Mouse (Mus musculus) megakaryocyte, adult 5-6 weeks (primary cell): ENCODE measurements around the gene Ascc2. TPM values are rescaled to one million over a fixed set of nuclear protein-coding genes. Genes with fewer than 3 reads are reported as not detected.
"Not testable (repeated sequence)": the region's sequence is repeated elsewhere in the genome, so short reads cannot be mapped to it uniquely, and the experiment has no call there.

Experiments
- ATAC-seq: 2 replicates; pipeline ENCODE4 v1.8.0; 2016; ENCODE audit warnings: mild to moderate bottlenecking, inconsistent platforms; ENCODE audit not compliant: poor library complexity, severe bottlenecking
- total RNA-seq, 2 experiments: library from RNA; stranded (forward) in 1 of 2; stranded (reverse) in 1 of 2; fragments of 153-499, 151-499 nt in 1 of 2; fragments of 221-1000, 200-1000 nt in 1 of 2; gene quantifications; 2 replicates each; pipeline versions ENCODE4 v1.2.3 to v1.2.4; 2015 to 2017

The Ascc2 gene
- total RNA-seq, 2 experiments from 2014 or later = 14.6 to 16.0 TPM

GRCm38 (mm10) chr11:4680126-4680525 is 42.6 kb downstream of the Ascc2 start:
- ATAC-seq = no peak

- no peak for ATAC-seq
Observed at GRCm38 (mm10) chr11:4683516-4683915, 46.0 kb downstream of the Ascc2 start.

- ATAC-seq = no peak
Observed at GRCm38 (mm10) chr11:4684186-4684585, 46.6 kb downstream of the Ascc2 start.

GRCm38 (mm10) chr11:4685071-4685470 is 47.5 kb downstream of the Ascc2 start:
- ATAC-seq = no peak

- no peak for ATAC-seq
Observed at GRCm38 (mm10) chr11:4685510-4685909, 48.0 kb downstream of the Ascc2 start.

- ATAC-seq = no peak
Observed at GRCm38 (mm10) chr11:4687027-4687426, 49.5 kb downstream of the Ascc2 start.

GRCm38 (mm10) chr11:4687874-4688273 is 50.3 kb downstream of the Ascc2 start:
- no peak for ATAC-seq

GRCm38 (mm10) chr11:4688632-4689380 is 51.3 kb downstream of the Ascc2 start:
- no peak for ATAC-seq

- ATAC-seq = no peak
Observed at GRCm38 (mm10) chr11:4690353-4690752, 52.8 kb downstream of the Ascc2 start.

GRCm38 (mm10) chr11:4691213-4691612 is 53.7 kb downstream of the Ascc2 start:
- ATAC-seq = no peak

GRCm38 (mm10) chr11:4692162-4692561 is 54.6 kb downstream of the Ascc2 start:
- no peak for ATAC-seq

GRCm38 (mm10) chr11:4697043-4697983 is 59.8 kb downstream of the Ascc2 start:
- ATAC-seq = no peak

GRCm38 (mm10) chr11:4700726-4701125 is 63.2 kb downstream of the Ascc2 start:
- ATAC-seq = no peak

- 0 out of 2 replicates have a peak, but pooled peaks have one; percentile 3 for ATAC-seq
Observed at GRCm38 (mm10) chr11:4703688-4704071, 66.1 kb downstream of the Ascc2 start.

GRCm38 (mm10) chr11:4704072-4704964 is 66.8 kb downstream of the Ascc2 start, which contains the start of the genes Uqcr10 and Zmat5:
TSS of gene Uqcr10 (minus strand) at chr11:4704342.
TSS of gene Zmat5 (plus strand) at chr11:4704678.
- peak; percentile 97 for ATAC-seq

GRCm38 (mm10) chr11:4705178-4705577 is 67.6 kb downstream of the Ascc2 start:
- no peak for ATAC-seq

GRCm38 (mm10) chr11:4710188-4710587 is 72.6 kb downstream of the Ascc2 start:
- ATAC-seq = not testable (repeated sequence)

- no peak for ATAC-seq
Observed at GRCm38 (mm10) chr11:4712822-4713221, 75.3 kb downstream of the Ascc2 start.

- peak; percentile 86 for ATAC-seq
Observed at GRCm38 (mm10) chr11:4714727-4715126, 77.2 kb downstream of the Ascc2 start.

- no peak for ATAC-seq
Observed at GRCm38 (mm10) chr11:4715596-4715995, 78.0 kb downstream of the Ascc2 start.
